Mouse (Mus musculus): ENCODE data around the gene Neil3.

GRCm38 (mm10) chr8:53630618-53631017, 8.2 kb downstream of the Neil3 start:
- TF ChIP-seq CTCF (IDR thresholded peaks at IDR 0.05; ENCODE audit: low read depth) (no peak), EP300 (IDR thresholded peaks at IDR 0.05; ENCODE audit: low read depth) (no peak)
